Mouse (Mus musculus): ENCODE measurements at regions not wholly inside any gene's neighbourhood (a gene's known extent, or its start where the extent isn't known, plus 50 kb on each side); places are given as distances from the start of the nearest gene placed in this dataset.

DNA sequence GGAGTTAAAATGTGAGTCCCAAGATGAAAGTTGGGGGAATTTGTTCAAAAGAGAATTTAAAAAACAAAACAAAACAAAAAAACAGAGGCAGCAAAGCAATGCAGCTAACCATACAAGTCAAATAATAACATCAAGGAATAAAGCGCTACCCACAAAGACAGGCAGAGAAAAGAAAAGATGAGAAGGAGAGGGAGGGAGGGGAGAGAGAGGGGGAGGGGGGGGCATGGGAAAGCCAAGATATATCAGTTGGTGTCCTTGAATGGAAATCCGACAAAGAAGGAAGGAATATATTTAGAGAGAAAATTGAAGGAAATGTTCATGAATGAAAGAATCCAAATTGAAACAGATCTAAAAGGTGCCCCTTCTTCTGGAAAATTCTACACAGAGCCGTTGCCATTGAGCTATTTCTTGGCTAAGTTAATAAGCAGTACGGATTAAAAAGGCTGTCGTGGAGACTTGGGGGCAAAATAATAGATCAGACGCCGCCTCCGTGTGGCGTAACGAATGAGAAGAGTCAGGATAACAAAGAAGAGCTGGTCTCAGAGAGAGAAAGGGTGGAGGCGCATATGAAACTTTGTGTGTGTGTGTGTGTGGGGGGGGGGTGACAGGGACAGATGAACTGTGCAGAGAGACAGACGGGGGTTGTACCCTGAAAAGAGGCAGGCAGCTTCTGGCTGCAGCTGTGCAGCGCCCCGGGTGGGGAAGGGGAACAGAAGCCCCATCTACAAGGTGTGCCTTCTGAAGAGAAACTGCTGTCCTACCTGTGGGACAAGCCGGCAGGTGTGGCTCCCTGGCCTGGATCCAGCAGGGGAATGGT is 373.2 kb upstream of the Hs6st1 start:
- TF ChIP-seq MYOG (IDR thresholded peaks at IDR 0.05; ENCODE audit: control insufficient read depth, extremely low read depth, insufficient read length): no peak
- TF ChIP-seq CTCF (IDR thresholded peaks at IDR 0.05; ENCODE audit: control insufficient read depth, insufficient read depth, insufficient read length): no peak
- TF ChIP-seq MYOD1 (IDR thresholded peaks at IDR 0.05; ENCODE audit: control insufficient read depth, insufficient read length, low read depth): no peak
- TF ChIP-seq CEBPB (IDR thresholded peaks at IDR 0.05; ENCODE audit: low read depth): no peak
- no peak for TF ChIP-seq USF1 (IDR thresholded peaks at IDR 0.05; ENCODE audit: low read depth)
- TF ChIP-seq MAX (IDR thresholded peaks at IDR 0.05): no peak
- no peak for TF ChIP-seq FOSL1 (IDR thresholded peaks at IDR 0.05; ENCODE audit: insufficient read depth, low read length, poor library complexity, severe bottlenecking)

Measured in C2C12 (cell line).